Mouse (Mus musculus) forebrain, embryonic 12.5 days (tissue): ENCODE results near the gene Ak2. TPM values are rescaled to one million over a fixed set of nuclear protein-coding genes. Genes with fewer than 3 reads are reported as not detected.

Source experiments
- ATAC-seq: fragments of 200-750 bp; cut with Nextera tagmentation; 2 replicates; pipeline ENCODE4 v1.8.0; 2017; ENCODE audit warnings: moderate TSS enrichment; ENCODE audit not compliant: low FRiP score
- H3K27ac ChIP-seq: fragments of 300-500 bp; sonication (generic); 2 replicates; pipeline ENCODE4 v1.5.1; 2016; ENCODE audit warnings: mild to moderate bottlenecking
- H3K27me3 ChIP-seq: fragments of 300-500 bp; sonication (generic); 2 replicates; pipeline ENCODE4 v1.6.1; 2016; ENCODE audit warnings: mild to moderate bottlenecking
- H3K36me3 ChIP-seq: fragments of 300-500 bp; sonication (generic); replicated peaks from 2 replicates; pipeline ENCODE4 v1.6.1; 2016; ENCODE audit warnings: mild to moderate bottlenecking
- H3K4me1 ChIP-seq: fragments of 300-500 bp; sonication (generic); 2 replicates; pipeline ENCODE4 v1.6.1; 2016
- H3K4me2 ChIP-seq: fragments of 300-500 bp; sonication (generic); 2 replicates; pipeline ENCODE4 v1.6.1; 2016; ENCODE audit warnings: mild to moderate bottlenecking, moderate library complexity
- H3K4me3 ChIP-seq: fragments of 300-500 bp; sonication (generic); replicated peaks from 2 replicates; pipeline ENCODE4 v1.5.1; 2016; ENCODE audit warnings: mild to moderate bottlenecking
- H3K9ac ChIP-seq: fragments of 300-500 bp; sonication (generic); 2 replicates; pipeline ENCODE4 v1.6.1; 2016; ENCODE audit warnings: mild to moderate bottlenecking
- H3K9me3 ChIP-seq: fragments of 300-500 bp; sonication (generic); 2 replicates; pipeline ENCODE4 v1.6.1; 2016
- WGBS: fragments of 180-500 bp; shearing (Covaris S2); methylation state at CpG from one replicate; pipeline ENCODE4 v1.1.7; 2016; 5-methylcytosine and 5-hydroxymethylcytosine counted together
- polyA plus RNA-seq: library from polyadenylated mRNA; unstranded; fragments of >200 nt; fragmentation: Nextera tagmentation; extraction: Ambion mirVana; gene quantifications from 2 replicates; pipeline ENCODE4 v1.2.1, GENCODE M21; 2016

The Ak2 gene
- polyA plus RNA-seq, 1 experiment from 2014 or later = 162 TPM

- no peaks in the 10 kb centered on the region for H3K36me3 ChIP-seq
- H3K9me3 ChIP-seq = no peaks in the 10 kb centered on the region
- peaks cover 16% of the 10 kb centered on the region for H3K27me3 ChIP-seq
- peak overlapping the region; percentile 60 for H3K4me3 ChIP-seq
- ATAC-seq = no peak
- no peak overlapping the region for H3K27ac ChIP-seq
- 4% methylated on average over 16 of the region's 16 CpGs for WGBS
- H3K9ac ChIP-seq = peak overlapping the region; percentile 76
- H3K4me1 ChIP-seq = peaks cover 39% of the 10 kb centered on the region
- peak overlapping the region; percentile 94 for H3K4me2 ChIP-seq
Observed at GRCm38 (mm10) chr4:128961301-128962028, 30.3 kb upstream of the Ak2 start.

DNA sequence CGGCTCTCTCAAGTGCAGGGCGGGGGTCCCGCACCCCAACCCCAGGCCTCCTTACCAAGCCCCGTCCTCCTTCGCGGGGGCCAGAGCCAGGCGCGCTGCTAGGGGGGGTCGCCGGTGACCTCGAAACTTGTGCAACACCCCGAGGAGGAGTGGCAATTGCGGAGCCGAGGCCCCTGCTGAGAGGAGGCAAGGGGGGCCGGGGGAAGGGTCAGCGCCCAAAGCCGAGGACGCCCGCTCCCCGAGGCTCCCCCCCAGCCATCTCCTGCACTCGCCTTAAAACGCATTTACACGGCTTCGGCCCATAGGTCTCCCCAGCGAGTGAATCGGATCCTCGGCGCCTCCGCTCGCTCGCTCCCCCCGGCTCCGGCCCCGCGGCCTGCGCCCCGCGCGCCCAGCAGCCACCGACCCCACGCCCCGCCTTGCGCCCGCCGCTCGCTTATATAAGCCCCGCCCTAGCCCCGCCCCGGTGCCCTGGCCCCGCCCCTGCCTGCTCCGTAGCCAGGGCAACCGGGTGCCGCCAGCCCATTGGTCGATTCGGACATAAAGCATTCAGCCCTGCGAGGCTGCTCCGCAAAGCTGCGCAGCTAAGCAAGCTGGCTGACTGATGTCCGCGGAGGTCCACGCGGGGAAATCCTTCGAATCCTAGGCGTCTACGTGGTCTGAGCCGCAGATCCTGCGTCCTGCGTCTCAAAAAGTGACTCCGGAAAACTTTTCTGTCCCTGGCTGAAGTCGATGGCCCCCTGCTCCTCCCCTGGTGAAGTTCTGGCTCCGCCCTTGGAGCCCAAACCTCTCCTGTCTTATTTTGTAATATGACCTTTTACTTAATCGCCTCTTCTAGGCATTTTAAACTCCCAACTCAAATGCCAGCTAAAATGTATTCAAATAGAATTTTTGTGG lies 29.5 kb upstream of the Ak2 start, which contains the start of gene Azin2:
Gene Azin2, minus strand, starts transcription at position 414 of the 897 bp plus-strand sequence.
- peak within 1 kb of the TSS; percentile 73; the same call in 1 of the 2 replicates for H3K27ac ChIP-seq
- H3K4me2 ChIP-seq = peak within 1 kb of the TSS; percentile 94
- no peaks in the 10 kb centered on the region for H3K9me3 ChIP-seq
- peak; percentile 97 for ATAC-seq
- H3K4me1 ChIP-seq = peaks cover 44% of the 10 kb centered on the region
- no peaks in the 10 kb centered on the region for H3K36me3 ChIP-seq
- H3K4me3 ChIP-seq = peak within 1 kb of the TSS; percentile 60
- WGBS = under 1% methylated on average over 72 of the region's 72 CpGs
- peaks cover 16% of the 10 kb centered on the region for H3K27me3 ChIP-seq
- peak within 1 kb of the TSS; percentile 76 for H3K9ac ChIP-seq

DNA sequence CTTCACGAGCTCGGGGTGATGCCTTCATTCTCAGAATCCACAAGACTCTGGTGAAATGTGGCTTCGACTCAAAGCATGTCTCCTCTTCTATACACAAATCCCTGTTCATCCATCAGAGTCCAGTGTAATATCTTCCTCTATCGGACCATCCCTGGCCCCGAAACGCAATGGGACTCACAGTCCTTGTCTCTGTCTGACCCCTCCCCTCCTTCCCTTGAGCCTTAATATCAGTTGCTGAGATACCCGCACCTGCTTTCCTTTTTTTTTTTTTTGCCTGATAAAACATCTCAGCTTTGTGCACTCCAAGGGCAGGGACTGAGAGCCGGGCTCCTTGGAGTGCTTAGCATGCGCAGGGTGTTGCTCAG lies 28.9 kb upstream of the Ak2 start:
- peaks cover 38% of the 10 kb centered on the region for H3K4me1 ChIP-seq
- H3K4me2 ChIP-seq = peak overlapping the region; percentile 94
- peak overlapping the region; percentile 60 for H3K4me3 ChIP-seq
- WGBS = 7% methylated on average over 9 of the region's 9 CpGs
- no peaks in the 10 kb centered on the region for H3K9me3 ChIP-seq
- ATAC-seq = peak; percentile 11; the same call in 1 of the 2 replicates
- 0 out of 2 replicates have a peak overlapping the region, but pooled peaks have one; percentile 73 for H3K27ac ChIP-seq
- peaks cover 16% of the 10 kb centered on the region for H3K27me3 ChIP-seq
- H3K36me3 ChIP-seq = no peaks in the 10 kb centered on the region
- peak overlapping the region; percentile 76 for H3K9ac ChIP-seq

DNA sequence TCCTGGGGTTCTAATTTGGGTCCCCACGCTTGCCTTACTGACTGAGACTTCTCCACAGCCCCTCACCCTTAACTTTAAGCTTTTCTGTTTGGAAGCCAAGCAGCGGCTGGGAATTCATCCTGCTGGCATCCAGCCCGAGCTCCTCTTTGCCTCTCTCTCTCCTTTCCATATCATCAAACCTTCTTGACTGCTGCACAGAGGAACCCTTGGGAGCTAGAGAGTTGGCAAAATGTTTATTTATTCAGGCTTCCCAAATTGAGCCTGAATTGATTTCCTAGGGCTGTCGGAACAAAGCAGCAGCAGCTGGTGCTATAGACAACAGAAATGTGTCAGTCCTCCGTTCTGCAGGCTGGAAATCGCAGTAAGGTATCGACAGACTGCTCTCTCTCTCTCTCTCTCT lies 25.0 kb upstream of the Ak2 start:
- no peak for ATAC-seq
- Histone ChIP-seq H3K9ac (no peak overlapping the region), H3K4me1 (peaks cover 19% of the 10 kb centered on the region), H3K27me3 (peaks cover 4% of the 10 kb centered on the region), H3K4me2 (no peak overlapping the region), H3K9me3 (no peaks in the 10 kb centered on the region), H3K4me3 (no peak overlapping the region), H3K27ac (peak overlapping the region; percentile 8; the same call in 1 of the 2 replicates), H3K36me3 (no peaks in the 10 kb centered on the region)
- WGBS = 45% methylated on average over 7 of the region's 7 CpGs

GRCm38 (mm10) chr4:128969081-128969480 lies 22.7 kb upstream of the Ak2 start:
- ATAC-seq = no peak
- Histone ChIP-seq H3K9ac (no peak overlapping the region), H3K27ac (no peak overlapping the region), H3K9me3 (no peaks in the 10 kb centered on the region), H3K4me1 (peaks cover 10% of the 10 kb centered on the region), H3K36me3 (no peaks in the 10 kb centered on the region), H3K4me3 (no peak overlapping the region), H3K27me3 (peaks cover 4% of the 10 kb centered on the region), H3K4me2 (no peak overlapping the region)
- WGBS = 78% methylated on average over 5 of the region's 5 CpGs

DNA sequence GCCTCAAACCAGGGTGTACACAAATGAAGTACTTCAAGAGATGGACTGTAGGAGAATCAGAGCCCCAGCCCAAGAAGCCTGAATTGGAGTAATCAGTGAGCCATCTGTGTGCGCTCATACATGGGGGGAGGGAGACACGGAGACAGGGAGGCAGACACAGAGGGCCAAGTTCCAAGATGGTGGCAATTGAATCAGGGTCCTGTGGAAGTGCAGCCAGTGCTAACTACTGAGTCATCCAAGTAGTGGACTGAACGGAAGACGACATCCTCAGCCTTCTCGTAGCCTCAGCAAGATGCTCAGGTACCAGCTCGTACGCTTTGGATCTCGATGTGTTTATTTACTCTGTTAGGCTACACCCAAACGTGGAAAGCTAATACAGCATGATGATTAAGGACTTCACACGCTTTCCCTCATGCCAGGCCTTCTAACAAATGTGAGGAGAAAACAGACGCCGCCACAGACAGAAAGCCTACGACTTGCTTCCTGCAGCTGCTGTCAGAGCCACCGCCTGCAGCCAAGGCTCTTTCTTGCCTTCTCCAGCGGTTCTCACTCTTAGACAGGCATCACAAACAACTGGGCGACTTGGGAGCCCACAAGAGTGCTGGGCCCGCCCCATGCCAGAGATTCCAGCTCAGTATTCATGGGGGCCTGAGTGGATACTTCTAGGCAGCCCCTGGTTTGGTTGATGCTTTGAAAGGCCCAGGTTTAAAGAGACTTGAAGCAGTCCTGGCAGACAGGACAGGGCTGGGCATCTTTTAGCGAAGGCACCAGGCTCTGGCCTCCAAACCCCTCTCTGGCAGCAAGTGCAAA lies 21.9 kb upstream of the Ak2 start:
- 78% methylated on average over 18 of the region's 18 CpGs for WGBS
- Histone ChIP-seq H3K9me3 (no peaks in the 10 kb centered on the region), H3K4me3 (no peak overlapping the region), H3K27ac (no peak overlapping the region), H3K4me1 (peaks cover 10% of the 10 kb centered on the region), H3K9ac (no peak overlapping the region), H3K27me3 (peaks cover 4% of the 10 kb centered on the region; the same call in 1 of the 2 replicates), H3K36me3 (no peaks in the 10 kb centered on the region), H3K4me2 (no peak overlapping the region)
- ATAC-seq = no peak

GRCm38 (mm10) chr4:128970417-128970807 lies 21.3 kb upstream of the Ak2 start:
- Histone ChIP-seq H3K4me2 (no peak overlapping the region), H3K4me3 (no peak overlapping the region), H3K27me3 (peaks cover 4% of the 10 kb centered on the region; the same call in 1 of the 2 replicates), H3K4me1 (peaks cover 10% of the 10 kb centered on the region), H3K36me3 (no peaks in the 10 kb centered on the region), H3K9me3 (no peaks in the 10 kb centered on the region), H3K27ac (no peak overlapping the region), H3K9ac (no peak overlapping the region)
- ATAC-seq = no peak
- WGBS = 80% methylated on average over 7 of the region's 8 CpGs

DNA sequence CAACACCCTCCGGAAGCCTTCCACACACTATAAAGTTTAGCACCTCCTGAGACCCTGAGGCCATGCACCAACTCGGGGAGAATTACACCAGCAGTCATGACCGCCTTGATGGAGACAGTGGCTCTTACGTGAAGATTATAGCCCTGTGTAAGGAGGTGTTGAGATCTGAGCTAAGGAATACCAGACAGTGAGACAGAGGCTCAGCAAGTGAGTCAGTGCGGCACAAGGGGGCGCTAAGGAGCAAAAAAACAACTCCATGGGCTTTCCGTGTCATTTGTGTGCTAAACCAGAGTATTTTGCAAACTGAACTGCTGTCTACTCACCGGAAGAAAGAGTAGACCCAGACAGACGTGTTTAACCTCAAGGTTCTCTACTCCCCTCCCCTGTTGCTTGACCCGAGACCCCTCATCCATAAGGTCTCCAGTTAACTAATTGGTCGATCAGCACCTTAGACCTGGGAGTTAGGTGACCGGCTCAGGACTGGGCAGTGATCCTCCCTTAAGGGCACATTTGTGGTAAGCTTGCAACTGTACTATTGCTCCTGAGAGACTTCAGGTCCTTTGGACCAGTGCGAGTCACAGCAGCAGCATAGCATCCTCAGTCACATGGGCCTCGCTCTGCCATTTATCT lies 20.6 kb upstream of the Ak2 start:
- H3K4me3 ChIP-seq = no peak overlapping the region
- H3K4me1 ChIP-seq = peaks cover 10% of the 10 kb centered on the region
- peak; percentile 49 for ATAC-seq

GRCm38 (mm10) chr4:128974677-128975076 lies 17.1 kb upstream of the Ak2 start:
- H3K9ac ChIP-seq = no peak overlapping the region
- no peaks in the 10 kb centered on the region for H3K9me3 ChIP-seq
- no peak overlapping the region for H3K27ac ChIP-seq
- no peak for ATAC-seq
- WGBS = 86% methylated on average over 8 of the region's 8 CpGs
- no peaks in the 10 kb centered on the region for H3K27me3 ChIP-seq
- H3K4me3 ChIP-seq = no peak overlapping the region
- no peak overlapping the region for H3K4me2 ChIP-seq
- H3K36me3 ChIP-seq = no peaks in the 10 kb centered on the region
- no peaks in the 10 kb centered on the region for H3K4me1 ChIP-seq

More for the DNA sequence above, 20.6 kb upstream of the Ak2 start:
- peaks cover 4% of the 10 kb centered on the region; the same call in 1 of the 2 replicates for H3K27me3 ChIP-seq
- WGBS = 43% methylated on average over 14 of the region's 14 CpGs
- H3K27ac ChIP-seq = no peak overlapping the region
- H3K9me3 ChIP-seq = no peaks in the 10 kb centered on the region
- no peak overlapping the region for H3K9ac ChIP-seq
- H3K36me3 ChIP-seq = no peaks in the 10 kb centered on the region
- H3K4me2 ChIP-seq = no peak overlapping the region

DNA sequence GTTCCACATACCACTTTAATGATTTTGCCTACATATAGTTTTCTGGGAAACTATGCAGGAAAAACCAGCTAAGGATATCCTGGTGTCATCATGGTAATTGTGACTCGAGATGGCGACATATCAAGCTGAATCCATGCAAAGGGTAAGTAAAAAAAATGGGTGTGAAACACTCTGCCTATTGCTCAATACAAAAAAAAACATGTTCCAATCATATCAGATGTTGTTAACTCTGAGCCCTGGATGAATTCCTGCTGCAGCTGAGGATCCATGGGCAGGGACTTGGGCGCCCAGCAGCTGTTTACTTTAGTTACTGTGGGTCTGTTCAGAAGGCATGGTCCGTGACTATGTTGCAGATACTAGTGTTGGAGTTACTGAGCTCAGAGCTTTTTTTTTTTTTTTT lies 15.2 kb upstream of the Ak2 start:
- Histone ChIP-seq H3K27ac (no peak overlapping the region), H3K4me3 (no peak overlapping the region), H3K4me2 (no peak overlapping the region), H3K9ac (no peak overlapping the region), H3K36me3 (no peaks in the 10 kb centered on the region), H3K27me3 (no peaks in the 10 kb centered on the region), H3K4me1 (no peaks in the 10 kb centered on the region), H3K9me3 (no peaks in the 10 kb centered on the region)
- 83% methylated on average over 4 of the region's 4 CpGs for WGBS
- no peak for ATAC-seq

DNA sequence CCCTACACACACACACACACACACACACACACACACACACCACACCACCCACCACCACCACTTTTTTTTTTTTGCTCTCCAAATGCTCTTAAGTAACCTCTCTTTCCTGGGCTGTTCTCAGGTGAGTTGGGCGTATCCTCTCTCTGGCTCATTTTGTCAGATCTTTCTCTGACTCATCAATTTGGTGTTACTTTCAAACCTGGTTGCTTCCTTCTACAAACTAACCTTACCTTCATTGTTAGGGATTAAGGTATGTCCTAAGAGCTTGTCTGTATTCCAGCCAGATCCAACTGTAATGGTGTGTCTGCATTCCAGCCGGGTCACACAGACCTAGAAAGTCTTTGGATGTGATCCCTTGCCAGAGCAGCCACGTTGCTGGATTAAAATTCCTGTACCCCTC lies 14.5 kb upstream of the Ak2 start:
- H3K27me3 ChIP-seq = no peaks in the 10 kb centered on the region
- no peaks in the 10 kb centered on the region for H3K4me1 ChIP-seq
- 59% methylated on average over 3 of the region's 3 CpGs for WGBS
- H3K4me2 ChIP-seq = no peak overlapping the region
- ATAC-seq = no peak
- no peak overlapping the region for H3K4me3 ChIP-seq
- no peaks in the 10 kb centered on the region for H3K9me3 ChIP-seq
- no peak overlapping the region for H3K27ac ChIP-seq
- H3K36me3 ChIP-seq = no peaks in the 10 kb centered on the region
- H3K9ac ChIP-seq = no peak overlapping the region
